Mouse (Mus musculus) MEL (cell line): Measurements from ENCODE around the gene Pcgf6. TPM values are rescaled to one million over a fixed set of nuclear protein-coding genes. Genes with fewer than 3 reads are reported as not detected.
"Not testable (repeated sequence)": the region's sequence is repeated elsewhere in the genome, so short reads cannot be mapped to it uniquely, and the experiment has no call there.

ENCODE experiments used
- DNase-seq: peaks from one replicate; pipeline ENCODE4 v3.0.0; 2011; ENCODE audit warnings: low read depth, low spot score
- H3K27ac ChIP-seq: 2 replicates; pipeline ENCODE4 v1.5.1; 2012; ENCODE audit warnings: low read depth, mild to moderate bottlenecking, control low read depth, low read length, moderate library complexity; ENCODE audit not compliant: control insufficient read depth
- H3K27me3 ChIP-seq, 2 experiments: fragments of 150-350 bp in 1 of 2; sonication (generic) in 1 of 2; 2 replicates each; pipeline ENCODE4 v1.6.1; 2012; ENCODE audit warnings: low read length in 2 of 2, mild to moderate bottlenecking in 2 of 2, improper control_type of control experiment in 1 of 2, moderate library complexity in 1 of 2; ENCODE audit not compliant: insufficient read depth in 2 of 2, control insufficient read depth in 1 of 2
- H3K36me3 ChIP-seq, 2 experiments: 2 replicates each; pipeline ENCODE4 v1.6.1; 2012 to 2014; ENCODE audit warnings: low read length in 2 of 2, improper control_type of control experiment in 1 of 2, inconsistent platforms in 1 of 2, mild to moderate bottlenecking in 1 of 2; ENCODE audit not compliant: insufficient read depth in 2 of 2, control insufficient read depth in 1 of 2
- H3K4me1 ChIP-seq, 2 experiments: fragments of 150-350 bp in 1 of 2; sonication (generic) in 1 of 2; 2 replicates each; pipeline ENCODE4 v1.6.1; 2012; ENCODE audit warnings: low read length in 2 of 2, improper control_type of control experiment in 1 of 2, mild to moderate bottlenecking in 1 of 2; ENCODE audit not compliant: insufficient read depth in 2 of 2, control insufficient read depth in 1 of 2
- H3K4me3 ChIP-seq, 2 experiments: fragments of 150-350 bp in 1 of 2; sonication (generic) in 1 of 2; 2 replicates each; pipeline ENCODE4 v1.5.1; 2012; ENCODE audit warnings: low read depth in 2 of 2, low read length in 2 of 2, mild to moderate bottlenecking in 2 of 2, moderate library complexity in 2 of 2, control low read depth in 1 of 2, improper control_type of control experiment in 1 of 2; ENCODE audit not compliant: control insufficient read depth in 1 of 2, insufficient read depth in 1 of 2
- H3K79me2 ChIP-seq: 2 replicates; pipeline ENCODE4 v1.6.1; 2012; ENCODE audit warnings: mild to moderate bottlenecking, low read length, moderate library complexity; ENCODE audit not compliant: control insufficient read depth, poor library complexity, insufficient read depth
- H3K9ac ChIP-seq: 2 replicates; pipeline ENCODE4 v1.6.1; 2012; ENCODE audit warnings: low read depth, mild to moderate bottlenecking, control low read depth, low read length, moderate library complexity; ENCODE audit not compliant: control insufficient read depth, poor library complexity, severe bottlenecking
- H3K9me3 ChIP-seq: fragments of 150-350 bp; sonication (generic); replicated peaks from 2 replicates; pipeline ENCODE4 v1.6.1; 2012; ENCODE audit warnings: mild to moderate bottlenecking, low read length, improper control_type of control experiment, moderate library complexity; ENCODE audit not compliant: insufficient read depth
- CHD2 ChIP-seq: IDR thresholded peaks from 2 replicates; pipeline ENCODE4 v1.6.1; 2011; ENCODE audit warnings: low read length, improper control_type of control experiment
- ELF1 ChIP-seq: IDR thresholded peaks from 2 replicates; pipeline ENCODE4 v1.6.1; 2014; ENCODE audit warnings: low read depth, mild to moderate bottlenecking, inconsistent platforms, low read length, improper control_type of control experiment, moderate library complexity
- EP300 ChIP-seq, 2 experiments: IDR thresholded peaks; 2 replicates each; pipeline ENCODE4 v1.6.1; 2011; ENCODE audit warnings: improper control_type of control experiment in 2 of 2, low read length in 2 of 2, low read depth in 1 of 2, mild to moderate bottlenecking in 1 of 2
- ETS1 ChIP-seq: IDR thresholded peaks from 2 replicates; pipeline ENCODE4 v1.6.1; 2012; ENCODE audit warnings: low read depth, mild to moderate bottlenecking, inconsistent platforms, low read length, improper control_type of control experiment, moderate library complexity
- GABPA ChIP-seq: IDR thresholded peaks from 2 replicates; pipeline ENCODE4 v1.6.1; 2012; ENCODE audit warnings: low read depth, mild to moderate bottlenecking, inconsistent platforms, low read length, improper control_type of control experiment, moderate library complexity
- GATA1 ChIP-seq: IDR thresholded peaks from 2 replicates; pipeline ENCODE4 v1.6.1; 2011; ENCODE audit warnings: low read depth, low read length, improper control_type of control experiment
- HCFC1 ChIP-seq: IDR thresholded peaks from 2 replicates; pipeline ENCODE4 v1.6.1; 2012; ENCODE audit warnings: low read depth, mild to moderate bottlenecking, inconsistent platforms, low read length, improper control_type of control experiment, moderate library complexity
- JUND ChIP-seq: IDR thresholded peaks from 2 replicates; pipeline ENCODE4 v1.6.1; 2011; ENCODE audit warnings: low read depth, mild to moderate bottlenecking, improper control_type of control experiment, low read length
- MAX ChIP-seq: IDR thresholded peaks from 2 replicates; pipeline ENCODE4 v1.6.1; 2011; ENCODE audit warnings: low read length, improper control_type of control experiment
- MEF2A ChIP-seq: IDR thresholded peaks from 2 replicates; pipeline ENCODE4 v1.6.1; 2014; ENCODE audit warnings: low read depth, mild to moderate bottlenecking, inconsistent platforms, low read length, improper control_type of control experiment; ENCODE audit not compliant: poor library complexity, insufficient replicate concordance, severe bottlenecking; ENCODE audit errors: extremely low read depth
- MYC ChIP-seq: IDR thresholded peaks from 2 replicates; pipeline ENCODE4 v1.6.1; 2011; ENCODE audit warnings: low read depth, mild to moderate bottlenecking, low read length, improper control_type of control experiment, moderate library complexity
- NRF1 ChIP-seq: IDR thresholded peaks from 2 replicates; pipeline ENCODE4 v1.6.1; 2014; ENCODE audit warnings: low read depth, mild to moderate bottlenecking, inconsistent platforms, low read length, improper control_type of control experiment, moderate library complexity; ENCODE audit not compliant: poor library complexity, insufficient read depth, severe bottlenecking
- POLR2A ChIP-seq, 2 experiments: IDR thresholded peaks; 2 replicates each; pipeline ENCODE4 v1.6.1; 2011 to 2012; ENCODE audit warnings: low read length in 2 of 2, mild to moderate bottlenecking in 2 of 2, control low read depth in 1 of 2, improper control_type of control experiment in 1 of 2, low read depth in 1 of 2, moderate library complexity in 1 of 2; ENCODE audit not compliant: control insufficient read depth in 1 of 2, insufficient read depth in 1 of 2, poor library complexity in 1 of 2
- RCOR1 ChIP-seq: IDR thresholded peaks from 2 replicates; pipeline ENCODE4 v1.6.1; 2012; ENCODE audit warnings: low read depth, mild to moderate bottlenecking, inconsistent platforms, low read length, improper control_type of control experiment
- TAL1 ChIP-seq: IDR thresholded peaks from 2 replicates; pipeline ENCODE4 v1.6.1; 2012; ENCODE audit warnings: mild to moderate bottlenecking, inconsistent platforms, low read length, moderate library complexity, mixed read lengths
- TBP ChIP-seq: IDR thresholded peaks from 2 replicates; pipeline ENCODE4 v1.8.0; 2011; ENCODE audit warnings: low read depth, low read length, improper control_type of control experiment
- TCF12 ChIP-seq: IDR thresholded peaks from 2 replicates; pipeline ENCODE4 v1.6.1; 2014; ENCODE audit warnings: low read depth, mild to moderate bottlenecking, inconsistent platforms, low read length, improper control_type of control experiment, moderate library complexity
- USF1 ChIP-seq: IDR thresholded peaks from 2 replicates; pipeline ENCODE4 v1.6.1; 2014; ENCODE audit warnings: low read depth, mild to moderate bottlenecking, inconsistent platforms, low read length, improper control_type of control experiment, moderate library complexity
- ZKSCAN1 ChIP-seq: IDR thresholded peaks from 2 replicates; pipeline ENCODE4 v1.6.1; 2012; ENCODE audit warnings: low read depth, mild to moderate bottlenecking, inconsistent platforms, low read length, improper control_type of control experiment, moderate library complexity
- ZNF384 ChIP-seq: IDR thresholded peaks from 2 replicates; pipeline ENCODE4 v1.6.1; 2012; ENCODE audit warnings: low read depth, mild to moderate bottlenecking, inconsistent platforms, low read length, improper control_type of control experiment
- polyA plus RNA-seq, 2 experiments: library from polyadenylated mRNA; stranded (reverse) in 1 of 2; unstranded in 1 of 2; fragments of >175 nt in 1 of 2; fragments of >200 nt in 1 of 2; gene quantifications; 2 replicates each; pipeline versions ENCODE4 v1.2.1 to v1.2.4; 2012; ENCODE audit warnings: low replicate concordance in 2 of 2, low read depth in 1 of 2; ENCODE audit not compliant: insufficient read length in 2 of 2, insufficient read depth in 1 of 2, missing spikeins in 1 of 2
- total RNA-seq: library from RNA; depleted of rRNA; stranded (reverse); fragments of 300-350 nt; gene quantifications from 2 replicates; pipeline ENCODE4 v1.2.3, GENCODE M21; 2012

The Pcgf6 gene
- total and polyA plus RNA-seq, 3 experiments = 29.0 to 47.5 TPM; not detected in 1

- Histone ChIP-seq H3K4me3 (no peak overlapping the region), H3K9ac (no peak overlapping the region), H3K27me3 (peaks cover 3 to 6% of the 10 kb centered on the region in 2 experiments), H3K36me3 (peaks cover 0 to 13% of the 10 kb centered on the region in 2 experiments; a peak in 2 of 4 replicates), H3K27ac (no peak overlapping the region), H3K79me2 (no peaks in the 10 kb centered on the region), H3K4me1 (peaks cover 7 to 24% of the 10 kb centered on the region in 2 experiments), H3K9me3 (no peaks in the 10 kb centered on the region)
- no peak for DNase-seq
- TF ChIP-seq JUND (no peak), TCF12 (no peak), GATA1 (no peak), TAL1 (no peak), ZKSCAN1 (no peak)
Observed at GRCm38 (mm10) chr19:47005873-47006272, 44.8 kb downstream of the Pcgf6 start.

- peak overlapping the region; percentile 45; the same call in 1 of the 2 replicates for H3K27ac ChIP-seq
- no peaks in the 10 kb centered on the region for H3K9me3 ChIP-seq
- H3K79me2 ChIP-seq = no peaks in the 10 kb centered on the region
Observed at GRCm38 (mm10) chr19:47003742-47004511, 46.8 kb downstream of the Pcgf6 start.

GRCm38 (mm10) chr19:47000357-47000756, 50.3 kb downstream of the Pcgf6 start:
- not testable (repeated sequence) for H3K79me2 ChIP-seq, H3K4me3 ChIP-seq, H3K9me3 ChIP-seq, H3K27me3 ChIP-seq, H3K9ac ChIP-seq
- H3K36me3 ChIP-seq = peaks cover 0 to 28% of the 10 kb centered on the region in 2 experiments; a peak in 2 of 4 replicates
- TF ChIP-seq ZNF384 = peak; percentile 53
- H3K27ac ChIP-seq = peak overlapping the region; percentile 62
- H3K4me1 ChIP-seq = peaks cover 17 to 38% of the 10 kb centered on the region in 2 experiments
- peak; percentile 51 for DNase-seq

More at GRCm38 (mm10) chr19:47003742-47004511, 46.8 kb downstream of the Pcgf6 start:
- Histone ChIP-seq H3K4me1 (peaks cover 11 to 29% of the 10 kb centered on the region in 2 experiments), H3K36me3 (peaks cover 0 to 23% of the 10 kb centered on the region in 2 experiments; a peak in 2 of 4 replicates), H3K4me3 (no peak overlapping the region), H3K9ac (no peak overlapping the region), H3K27me3 (peaks cover 0 to 4% of the 10 kb centered on the region in 2 experiments; a peak in 2 of 4 replicates)
- TF ChIP-seq GATA1 = peak; percentile 65
- TF ChIP-seq MYC = peak; percentile 22; the same call in 1 of the 2 replicates
- no peak for TF ChIP-seq MEF2A
- TF ChIP-seq CHD2 = no peak
- no peak for TF ChIP-seq GABPA
- TF ChIP-seq ZNF384 = no peak
- TF ChIP-seq EP300 (IDR thresholded peaks at IDR 0.05; ENCODE audit: low read depth in 1 of 2, low read length in 2 of 2) = peak; percentile 62 to 83; a peak in 3 of 4 replicates
- TF ChIP-seq RCOR1 = peak; percentile 74
- TF ChIP-seq ELF1 = no peak
- no peak for TF ChIP-seq HCFC1
- no peak for TF ChIP-seq NRF1
- TF ChIP-seq ETS1 = peak; percentile 63; the same call in 1 of the 2 replicates
- TF ChIP-seq TBP = peak; percentile 87
- TF ChIP-seq POLR2A (IDR thresholded peaks at IDR 0.05; ENCODE audit: control insufficient read depth in 1 of 2, insufficient read depth in 1 of 2, low read depth in 1 of 2, low read length in 2 of 2, poor library complexity in 1 of 2) = no peak
- TF ChIP-seq MAX = no peak
- no peak for TF ChIP-seq USF1
- DNase-seq = peak; percentile 79
